Mouse (Mus musculus): ENCODE measurements around the gene Itsn2. TPM values are rescaled to one million over a fixed set of nuclear protein-coding genes. Genes with fewer than 3 reads are reported as not detected.

Gene Itsn2
- polyA plus RNA-seq, 1 experiment from 2014 or later: 18.5 TPM

GRCm38 (mm10) chr12:4624201-4624600 lies 31.8 kb downstream of the Itsn2 start:
- 79% methylated on average over 1 of the region's 1 CpGs for WGBS

GRCm38 (mm10) chr12:4632957-4633356 lies 40.5 kb downstream of the Itsn2 start:
- H3K4me1 ChIP-seq (replicated peaks; ENCODE audit: control insufficient read depth, insufficient read depth, low read length): no peaks in the 10 kb centered on the region
- no peak for ATAC-seq (replicated peaks; ENCODE audit: low FRiP score)
- no peaks in the 10 kb centered on the region for H3K27me3 ChIP-seq (ENCODE audit: control insufficient read depth, insufficient read depth, low read length)
- no peaks in the 10 kb centered on the region for H3K9me3 ChIP-seq (ENCODE audit: control insufficient read depth, low read length)
- no peak overlapping the region for H3K9ac ChIP-seq (ENCODE audit: low read length)
- WGBS: 88% methylated on average over 8 of the region's 8 CpGs
- H3K36me3 ChIP-seq (ENCODE audit: control insufficient read depth, insufficient read depth, low read length): no peaks in the 10 kb centered on the region
- H3K4me3 ChIP-seq (ENCODE audit: low read depth, low read length): no peak overlapping the region
- no peak for DNase-seq (ENCODE audit: low spot score)
- no peak overlapping the region for H3K4me2 ChIP-seq (ENCODE audit: low read depth, low read length, severe bottlenecking)
- no peak overlapping the region for H3K27ac ChIP-seq (ENCODE audit: low read depth, low read length)

More at GRCm38 (mm10) chr12:4624201-4624600, 31.8 kb downstream of the Itsn2 start:
- ATAC-seq (replicated peaks; ENCODE audit: low FRiP score) (no peak), DNase-seq (ENCODE audit: low spot score) (no peak)
- Histone ChIP-seq H3K9ac (ENCODE audit: low read length) (no peak overlapping the region), H3K4me3 (ENCODE audit: low read depth, low read length) (no peak overlapping the region), H3K27me3 (ENCODE audit: control insufficient read depth, insufficient read depth, low read length) (no peaks in the 10 kb centered on the region), H3K36me3 (ENCODE audit: control insufficient read depth, insufficient read depth, low read length) (no peaks in the 10 kb centered on the region), H3K4me1 (replicated peaks; ENCODE audit: control insufficient read depth, insufficient read depth, low read length) (no peaks in the 10 kb centered on the region), H3K4me2 (ENCODE audit: low read depth, low read length, severe bottlenecking) (no peak overlapping the region), H3K9me3 (ENCODE audit: control insufficient read depth, low read length) (no peaks in the 10 kb centered on the region), H3K27ac (ENCODE audit: low read depth, low read length) (no peak overlapping the region)

- Histone ChIP-seq H3K9me3 (ENCODE audit: control insufficient read depth, low read length) (no peaks in the 10 kb centered on the region), H3K9ac (ENCODE audit: low read length) (no peak overlapping the region), H3K4me3 (ENCODE audit: low read depth, low read length) (no peak overlapping the region), H3K27me3 (ENCODE audit: control insufficient read depth, insufficient read depth, low read length) (no peaks in the 10 kb centered on the region), H3K36me3 (ENCODE audit: control insufficient read depth, insufficient read depth, low read length) (no peaks in the 10 kb centered on the region), H3K4me1 (replicated peaks; ENCODE audit: control insufficient read depth, insufficient read depth, low read length) (no peaks in the 10 kb centered on the region), H3K4me2 (ENCODE audit: low read depth, low read length, severe bottlenecking) (no peak overlapping the region), H3K27ac (ENCODE audit: low read depth, low read length) (no peak overlapping the region)
- DNase-seq (ENCODE audit: low spot score) (no peak), ATAC-seq (replicated peaks; ENCODE audit: low FRiP score) (no peak)
- WGBS: 73% methylated on average over 1 of the region's 1 CpGs
Measured at GRCm38 (mm10) chr12:4638438-4638837, 46.0 kb downstream of the Itsn2 start.

- 90% methylated on average over 1 of the region's 1 CpGs for WGBS
Measured at GRCm38 (mm10) chr12:4640737-4641136, 48.3 kb downstream of the Itsn2 start.

GRCm38 (mm10) chr12:4656813-4657212 lies 64.4 kb downstream of the Itsn2 start:
- Histone ChIP-seq H3K4me3 (ENCODE audit: low read depth, low read length) (no peak overlapping the region), H3K4me2 (ENCODE audit: low read depth, low read length, severe bottlenecking) (no peak overlapping the region), H3K4me1 (replicated peaks; ENCODE audit: control insufficient read depth, insufficient read depth, low read length) (no peaks in the 10 kb centered on the region), H3K27me3 (ENCODE audit: control insufficient read depth, insufficient read depth, low read length) (no peaks in the 10 kb centered on the region), H3K27ac (ENCODE audit: low read depth, low read length) (no peak overlapping the region), H3K9me3 (ENCODE audit: control insufficient read depth, low read length) (no peaks in the 10 kb centered on the region), H3K9ac (ENCODE audit: low read length) (no peak overlapping the region), H3K36me3 (ENCODE audit: control insufficient read depth, insufficient read depth, low read length) (no peaks in the 10 kb centered on the region)
- ATAC-seq (replicated peaks; ENCODE audit: low FRiP score) (no peak), DNase-seq (ENCODE audit: low spot score) (no peak)
- WGBS: 93% methylated on average over 2 of the region's 2 CpGs

More at GRCm38 (mm10) chr12:4640737-4641136, 48.3 kb downstream of the Itsn2 start:
- Histone ChIP-seq H3K4me3 (ENCODE audit: low read depth, low read length) (no peak overlapping the region), H3K36me3 (ENCODE audit: control insufficient read depth, insufficient read depth, low read length) (no peaks in the 10 kb centered on the region), H3K27me3 (ENCODE audit: control insufficient read depth, insufficient read depth, low read length) (no peaks in the 10 kb centered on the region), H3K9ac (ENCODE audit: low read length) (no peak overlapping the region), H3K4me2 (ENCODE audit: low read depth, low read length, severe bottlenecking) (no peak overlapping the region), H3K4me1 (replicated peaks; ENCODE audit: control insufficient read depth, insufficient read depth, low read length) (no peaks in the 10 kb centered on the region), H3K27ac (ENCODE audit: low read depth, low read length) (no peak overlapping the region), H3K9me3 (ENCODE audit: control insufficient read depth, low read length) (no peaks in the 10 kb centered on the region)
- ATAC-seq (replicated peaks; ENCODE audit: low FRiP score): no peak
- DNase-seq (ENCODE audit: low spot score): no peak

- Histone ChIP-seq H3K4me1 (replicated peaks; ENCODE audit: control insufficient read depth, insufficient read depth, low read length) (no peaks in the 10 kb centered on the region), H3K4me2 (ENCODE audit: low read depth, low read length, severe bottlenecking) (no peak overlapping the region), H3K9ac (ENCODE audit: low read length) (no peak overlapping the region), H3K27me3 (ENCODE audit: control insufficient read depth, insufficient read depth, low read length) (no peaks in the 10 kb centered on the region), H3K36me3 (ENCODE audit: control insufficient read depth, insufficient read depth, low read length) (no peaks in the 10 kb centered on the region), H3K4me3 (ENCODE audit: low read depth, low read length) (no peak overlapping the region), H3K9me3 (ENCODE audit: control insufficient read depth, low read length) (no peaks in the 10 kb centered on the region), H3K27ac (ENCODE audit: low read depth, low read length) (no peak overlapping the region)
- ATAC-seq (replicated peaks; ENCODE audit: low FRiP score): no peak
- no peak for DNase-seq (ENCODE audit: low spot score)
- WGBS: 84% methylated on average over 7 of the region's 7 CpGs
Measured at GRCm38 (mm10) chr12:4664929-4665674, 72.7 kb downstream of the Itsn2 start.

GRCm38 (mm10) chr12:4665675-4666037 lies 73.2 kb downstream of the Itsn2 start:
- DNase-seq (ENCODE audit: low spot score): no peak
- Histone ChIP-seq H3K9ac (ENCODE audit: low read length) (no peak overlapping the region), H3K27me3 (ENCODE audit: control insufficient read depth, insufficient read depth, low read length) (no peaks in the 10 kb centered on the region), H3K27ac (ENCODE audit: low read depth, low read length) (no peak overlapping the region), H3K9me3 (ENCODE audit: control insufficient read depth, low read length) (no peaks in the 10 kb centered on the region), H3K4me1 (replicated peaks; ENCODE audit: control insufficient read depth, insufficient read depth, low read length) (no peaks in the 10 kb centered on the region), H3K4me2 (ENCODE audit: low read depth, low read length, severe bottlenecking) (no peak overlapping the region), H3K4me3 (ENCODE audit: low read depth, low read length) (no peak overlapping the region), H3K36me3 (ENCODE audit: control insufficient read depth, insufficient read depth, low read length) (no peaks in the 10 kb centered on the region)
- WGBS: 88% methylated on average over 5 of the region's 5 CpGs
- no peak for ATAC-seq (replicated peaks; ENCODE audit: low FRiP score)

- DNase-seq (ENCODE audit: low spot score) (no peak), ATAC-seq (replicated peaks; ENCODE audit: low FRiP score) (no peak)
- H3K4me1 ChIP-seq (replicated peaks; ENCODE audit: control insufficient read depth, insufficient read depth, low read length): no peaks in the 10 kb centered on the region
- 72% methylated on average over 1 of the region's 1 CpGs for WGBS
- no peak overlapping the region for H3K27ac ChIP-seq (ENCODE audit: low read depth, low read length)
- H3K4me2 ChIP-seq (ENCODE audit: low read depth, low read length, severe bottlenecking): no peak overlapping the region
- H3K4me3 ChIP-seq (ENCODE audit: low read depth, low read length): no peak overlapping the region
- no peaks in the 10 kb centered on the region; the same call in 1 of the 2 replicates for H3K36me3 ChIP-seq (ENCODE audit: control insufficient read depth, insufficient read depth, low read length)
- no peaks in the 10 kb centered on the region for H3K9me3 ChIP-seq (ENCODE audit: control insufficient read depth, low read length)
- H3K27me3 ChIP-seq (ENCODE audit: control insufficient read depth, insufficient read depth, low read length): no peaks in the 10 kb centered on the region
- H3K9ac ChIP-seq (ENCODE audit: low read length): no peak overlapping the region
Measured at GRCm38 (mm10) chr12:4676336-4676735, 83.9 kb downstream of the Itsn2 start.

- H3K4me1 ChIP-seq (replicated peaks; ENCODE audit: control insufficient read depth, insufficient read depth, low read length): no peaks in the 10 kb centered on the region
- WGBS: 81% methylated on average over 4 of the region's 4 CpGs
Measured at GRCm38 (mm10) chr12:4679971-4680370, 87.5 kb downstream of the Itsn2 start.

More at GRCm38 (mm10) chr12:4679971-4680370, 87.5 kb downstream of the Itsn2 start:
- Histone ChIP-seq H3K4me3 (ENCODE audit: low read depth, low read length) (no peak overlapping the region), H3K9ac (ENCODE audit: low read length) (no peak overlapping the region), H3K4me2 (ENCODE audit: low read depth, low read length, severe bottlenecking) (no peak overlapping the region), H3K36me3 (ENCODE audit: control insufficient read depth, insufficient read depth, low read length) (no peaks in the 10 kb centered on the region), H3K9me3 (ENCODE audit: control insufficient read depth, low read length) (no peaks in the 10 kb centered on the region), H3K27me3 (ENCODE audit: control insufficient read depth, insufficient read depth, low read length) (no peaks in the 10 kb centered on the region), H3K27ac (ENCODE audit: low read depth, low read length) (no peak overlapping the region)
- ATAC-seq (replicated peaks; ENCODE audit: low FRiP score): no peak
- no peak for DNase-seq (ENCODE audit: low spot score)

All from forebrain, embryonic 11.5 days (tissue).